Mouse (Mus musculus) G1E (cell line): ENCODE measurements around the gene Fbxo11.

Experiments
- CTCF ChIP-seq: IDR thresholded peaks from 2 replicates; pipeline ENCODE4 v1.5.1; 2012; ENCODE audit warnings: low read depth, low read length, inconsistent platforms, mixed read lengths
- GATA1 ChIP-seq: IDR thresholded peaks from 2 replicates; pipeline ENCODE4 v1.6.1; 2012; ENCODE audit warnings: borderline replicate concordance, low read length, inconsistent platforms, mixed read lengths
- POLR2AphosphoS5 ChIP-seq: IDR thresholded peaks from 2 replicates; pipeline ENCODE4 v1.6.1; 2012; ENCODE audit warnings: low read depth, low read length, inconsistent platforms; ENCODE audit not compliant: insufficient replicate concordance
- TAL1 ChIP-seq: conservative IDR thresholded peaks from 2 replicates; pipeline ENCODE4 v1.6.1; 2012; ENCODE audit warnings: low read depth, low read length, inconsistent platforms, mixed read lengths

DNA sequence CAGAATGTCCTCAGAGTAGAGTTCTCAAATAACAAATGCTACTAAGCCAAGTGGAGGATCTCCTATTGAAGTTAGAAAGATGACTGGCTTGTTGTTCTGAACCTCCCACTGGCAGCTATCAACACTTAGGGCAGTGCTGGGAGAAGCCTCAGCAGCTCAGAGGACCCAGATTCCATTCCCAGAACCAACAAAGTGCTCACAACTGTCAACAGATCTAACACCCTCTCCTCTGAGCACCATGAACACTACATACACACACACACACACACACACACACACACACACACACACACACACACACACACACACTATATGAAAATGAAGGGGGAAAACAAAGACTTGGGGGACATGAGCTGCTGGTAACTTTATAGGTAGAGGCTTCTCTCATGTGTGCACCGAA, 60.2 kb downstream of the Fbxo11 start:
- TF ChIP-seq GATA1 = no peak
- no peak for TF ChIP-seq CTCF
- TF ChIP-seq POLR2AphosphoS5 = no peak
- TF ChIP-seq TAL1 = no peak
